Comparison of ENCODE assay signal across 20 mouse cellular contexts in genomic region chr6:101075753-101076516, GRCm38 (mm10).
DNase-seq lines count a peak whose midpoint lies in the region; ATAC-seq and TF ChIP-seq lines count a peak whose summit lies in the region.
"Had no signal": no experiment of that assay in that cellular context is flagged by ENCODE, and none has a peak within 500 bp of the region (broad histone marks: within the 10 kb centered on the region; RNA-seq: fewer than 3 reads in every experiment).

No protein-coding gene starts in this region.

- TF ChIP-seq CTCF in hindbrain, postnatal 0 days (IDR thresholded peaks at IDR 0.05; ENCODE audit: low read depth) = no peak

- DNase-seq in forebrain, embryonic 10.5 days (ENCODE audit: extremely low spot score, low spot score) = no peak
- no peak for DNase-seq in neural tube, embryonic 10.5 days (ENCODE audit: extremely low spot score, low spot score)
- DNase-seq in hindbrain, postnatal 0 days (ENCODE audit: low spot score) = peak; percentile 22
- DNase-seq in liver, embryonic 11.5 days (ENCODE audit: low spot score) = no peak
- DNase-seq in left cerebral cortex, postnatal 14 days (ENCODE audit: low spot score in 2 of 2) = no peak
- DNase-seq: adrenal gland, postnatal 25 days; B cell, adult 2 months; cerebellum, adult 18-20 months; gastrocnemius, postnatal 10 days; heart, adult 2 months; heart, postnatal 36 days; right cerebral cortex, adult 18-20 months; thymus, postnatal 14 days had no signal

- H3K27me3 ChIP-seq in forebrain, embryonic 15.5 days = no peaks in the 10 kb centered on the region
- no peaks in the 10 kb centered on the region for H3K27me3 ChIP-seq in forebrain, embryonic 10.5 days (ENCODE audit: poor library complexity, severe bottlenecking)
- no peaks in the 10 kb centered on the region for H3K27me3 ChIP-seq in neural tube, embryonic 12.5 days (replicated peaks)
- no peaks in the 10 kb centered on the region for H3K27me3 ChIP-seq in hindbrain, postnatal 0 days (ENCODE audit: insufficient read depth, low read length)
- no peaks in the 10 kb centered on the region for H3K27me3 ChIP-seq in neural tube, embryonic 15.5 days (replicated peaks)
- no peaks in the 10 kb centered on the region for H3K27me3 ChIP-seq in liver, embryonic 11.5 days (replicated peaks; ENCODE audit: control insufficient read depth, insufficient read depth, low read length)
- H3K27me3 ChIP-seq: intestine, embryonic 15.5 days; kidney, embryonic 15.5 days; liver, embryonic 15.5 days had no signal

- intact Hi-C loops in left cerebral cortex, postnatal 14 days (cut with DNase I) = no loop called here

- H3K27ac ChIP-seq in forebrain, embryonic 15.5 days (replicated peaks) = no peak overlapping the region
- no peak overlapping the region for H3K27ac ChIP-seq in forebrain, embryonic 10.5 days
- H3K27ac ChIP-seq in neural tube, embryonic 12.5 days = no peak overlapping the region
- no peak overlapping the region for H3K27ac ChIP-seq in hindbrain, postnatal 0 days
- no peak overlapping the region for H3K27ac ChIP-seq in neural tube, embryonic 15.5 days (replicated peaks)
- H3K27ac ChIP-seq in liver, embryonic 11.5 days (ENCODE audit: low read depth, low read length) = no peak overlapping the region
- H3K27ac ChIP-seq: heart, adult 2 months; intestine, embryonic 15.5 days; kidney, embryonic 15.5 days; liver, embryonic 15.5 days had no signal

- H3K4me1 ChIP-seq in forebrain, embryonic 15.5 days = 0 out of 2 replicates have a peak, but pooled peaks cover 4% of the 10 kb centered on the region
- H3K4me1 ChIP-seq in forebrain, embryonic 10.5 days = peaks cover 9% of the 10 kb centered on the region
- H3K4me1 ChIP-seq in neural tube, embryonic 12.5 days = peaks cover 17% of the 10 kb centered on the region; the same call in 1 of the 2 replicates
- no peaks in the 10 kb centered on the region for H3K4me1 ChIP-seq in hindbrain, postnatal 0 days (ENCODE audit: insufficient read depth, low read length)
- peaks cover 17% of the 10 kb centered on the region for H3K4me1 ChIP-seq in neural tube, embryonic 15.5 days
- no peaks in the 10 kb centered on the region for H3K4me1 ChIP-seq in liver, embryonic 11.5 days (replicated peaks; ENCODE audit: control insufficient read depth, insufficient read depth, low read length)
- H3K4me1 ChIP-seq: intestine, embryonic 15.5 days; liver, embryonic 15.5 days had no signal

- H3K36me3 ChIP-seq in forebrain, embryonic 15.5 days = no peaks in the 10 kb centered on the region
- H3K36me3 ChIP-seq in forebrain, embryonic 10.5 days (replicated peaks) = no peaks in the 10 kb centered on the region
- no peaks in the 10 kb centered on the region for H3K36me3 ChIP-seq in neural tube, embryonic 12.5 days
- H3K36me3 ChIP-seq in hindbrain, postnatal 0 days (ENCODE audit: insufficient read depth, low read length) = no peaks in the 10 kb centered on the region
- no peaks in the 10 kb centered on the region for H3K36me3 ChIP-seq in neural tube, embryonic 15.5 days
- no peaks in the 10 kb centered on the region for H3K36me3 ChIP-seq in liver, embryonic 11.5 days (ENCODE audit: control insufficient read depth, insufficient read depth, low read length)
- H3K36me3 ChIP-seq: intestine, embryonic 15.5 days; kidney, embryonic 15.5 days; liver, embryonic 15.5 days had no signal

- no peak overlapping the region for H3K4me3 ChIP-seq in forebrain, embryonic 15.5 days
- no peak overlapping the region for H3K4me3 ChIP-seq in forebrain, embryonic 10.5 days
- H3K4me3 ChIP-seq in neural tube, embryonic 12.5 days = no peak overlapping the region
- H3K4me3 ChIP-seq in hindbrain, postnatal 0 days (ENCODE audit: low read length) = no peak overlapping the region
- H3K4me3 ChIP-seq in neural tube, embryonic 15.5 days (replicated peaks) = no peak overlapping the region
- H3K4me3 ChIP-seq in liver, embryonic 11.5 days (ENCODE audit: low read depth, low read length) = no peak overlapping the region
- H3K4me3 ChIP-seq: heart, adult 2 months; intestine, embryonic 15.5 days; kidney, embryonic 15.5 days; liver, embryonic 15.5 days had no signal

- peak; percentile 46; the same call in 1 of the 2 replicates for ATAC-seq in forebrain, embryonic 15.5 days (replicated peaks)
- peak; percentile 34; the same call in 1 of the 2 replicates for ATAC-seq in neural tube, embryonic 12.5 days (ENCODE audit: low FRiP score, low read depth)
- ATAC-seq in hindbrain, postnatal 0 days = peak; percentile 61
- ATAC-seq in neural tube, embryonic 15.5 days (ENCODE audit: low FRiP score) = 0 out of 2 replicates have a peak, but pooled peaks have one; percentile 42
- ATAC-seq in liver, embryonic 11.5 days (replicated peaks; ENCODE audit: low FRiP score) = no peak
- ATAC-seq: intestine, embryonic 15.5 days; lung, postnatal 0 days had no signal

- H3K9me3 ChIP-seq in forebrain, embryonic 15.5 days = no peaks in the 10 kb centered on the region
- H3K9me3 ChIP-seq in forebrain, embryonic 10.5 days = no peaks in the 10 kb centered on the region
- H3K9me3 ChIP-seq in neural tube, embryonic 12.5 days = no peaks in the 10 kb centered on the region
- no peaks in the 10 kb centered on the region for H3K9me3 ChIP-seq in hindbrain, postnatal 0 days (ENCODE audit: low read length)
- H3K9me3 ChIP-seq in neural tube, embryonic 15.5 days (replicated peaks) = no peaks in the 10 kb centered on the region
- H3K9me3 ChIP-seq in liver, embryonic 11.5 days (ENCODE audit: control insufficient read depth, low read length) = no peaks in the 10 kb centered on the region
- H3K9me3 ChIP-seq: intestine, embryonic 15.5 days; kidney, embryonic 15.5 days; liver, embryonic 15.5 days had no signal

- no peak overlapping the region for H3K9ac ChIP-seq in forebrain, embryonic 15.5 days (replicated peaks)
- H3K9ac ChIP-seq in neural tube, embryonic 12.5 days = no peak overlapping the region
- no peak overlapping the region for H3K9ac ChIP-seq in hindbrain, postnatal 0 days (replicated peaks; ENCODE audit: low read length)
- H3K9ac ChIP-seq in neural tube, embryonic 15.5 days (replicated peaks) = no peak overlapping the region
- H3K9ac ChIP-seq in liver, embryonic 11.5 days (ENCODE audit: low read depth, low read length) = no peak overlapping the region
- H3K9ac ChIP-seq: intestine, embryonic 15.5 days; kidney, embryonic 15.5 days; liver, embryonic 15.5 days had no signal

- no peak overlapping the region for H3K4me2 ChIP-seq in forebrain, embryonic 15.5 days (replicated peaks)
- H3K4me2 ChIP-seq in neural tube, embryonic 12.5 days (replicated peaks) = no peak overlapping the region
- no peak overlapping the region for H3K4me2 ChIP-seq in hindbrain, postnatal 0 days (ENCODE audit: low read depth, low read length)
- H3K4me2 ChIP-seq in neural tube, embryonic 15.5 days = no peak overlapping the region
- H3K4me2 ChIP-seq in liver, embryonic 11.5 days = no peak overlapping the region
- H3K4me2 ChIP-seq: intestine, embryonic 15.5 days; kidney, embryonic 15.5 days; liver, embryonic 15.5 days had no signal

- WGBS in forebrain, embryonic 15.5 days = 56% methylated on average over 8 of the region's 8 CpGs
- 76% methylated on average over 8 of the region's 8 CpGs for WGBS in forebrain, embryonic 10.5 days
- WGBS in neural tube, embryonic 12.5 days = 65% methylated on average over 8 of the region's 8 CpGs
- whole genome bisulfite sequencing in hindbrain, postnatal 0 days = 49% methylated on average over 8 of the region's 8 CpGs
- WGBS in neural tube, embryonic 15.5 days = 57% methylated on average over 8 of the region's 8 CpGs
- 84% methylated on average over 8 of the region's 8 CpGs for WGBS in liver, embryonic 11.5 days
